Mouse (Mus musculus): ENCODE data around the gene Lyz2.
"Not testable (repeated sequence)": the region's sequence is repeated elsewhere in the genome, so short reads cannot be mapped to it uniquely, and the experiment has no call there.

Lyz2 gene

GRCm38 (mm10) chr10:117284578-117285520, 2.7 kb upstream of the Lyz2 start:
- DNase-seq (ENCODE audit: low spot score in 2 of 2), result no peak

GRCm38 (mm10) chr10:117283871-117284577, 1.9 kb upstream of the Lyz2 start:
- DNase-seq (ENCODE audit: low spot score in 2 of 2), result no peak

GRCm38 (mm10) chr10:117283196-117283595, 1.1 kb upstream of the Lyz2 start:
- DNase-seq (ENCODE audit: low spot score in 2 of 2), result not testable (repeated sequence)

GRCm38 (mm10) chr10:117282551-117282950, 430 bp upstream of the Lyz2 start:
- no peak for DNase-seq (ENCODE audit: low spot score in 2 of 2)

- no peak for DNase-seq (ENCODE audit: low spot score in 2 of 2)
Observed at GRCm38 (mm10) chr10:117281381-117281920, 670 bp downstream of the Lyz2 start.

GRCm38 (mm10) chr10:117280000-117280399, 2.1 kb downstream of the Lyz2 start:
- no peak for DNase-seq (ENCODE audit: low spot score in 2 of 2)

- DNase-seq (ENCODE audit: low spot score in 2 of 2), result not testable (repeated sequence)
Observed at GRCm38 (mm10) chr10:117278510-117278909, 3.6 kb downstream of the Lyz2 start.

GRCm38 (mm10) chr10:117277779-117278178, 4.3 kb downstream of the Lyz2 start:
- DNase-seq (ENCODE audit: low spot score in 2 of 2), result not testable (repeated sequence)

- no peak for DNase-seq (ENCODE audit: low spot score in 2 of 2)
Observed at GRCm38 (mm10) chr10:117275681-117276369, 6.3 kb downstream of the Lyz2 start.

- DNase-seq (ENCODE audit: low spot score in 2 of 2), result not testable (repeated sequence)
Observed at GRCm38 (mm10) chr10:117274645-117275044, 7.5 kb downstream of the Lyz2 start.

- DNase-seq (ENCODE audit: low spot score in 2 of 2), result no peak
Observed at GRCm38 (mm10) chr10:117272023-117272422, 10.1 kb downstream of the Lyz2 start.

- no peak for DNase-seq (ENCODE audit: low spot score in 2 of 2)
Observed at GRCm38 (mm10) chr10:117259870-117260269, 22.3 kb downstream of the Lyz2 start.

- DNase-seq (ENCODE audit: low spot score in 2 of 2), result no peak
Observed at GRCm38 (mm10) chr10:117238603-117239002, 43.5 kb downstream of the Lyz2 start, which contains the start of gene 9530003J23Rik. Gene 9530003J23Rik, minus strand, starts transcription at chr10:117238703.

- no peak for DNase-seq (ENCODE audit: low spot score in 2 of 2)
Observed at GRCm38 (mm10) chr10:117235866-117236265, 46.3 kb downstream of the Lyz2 start.

GRCm38 (mm10) chr10:117234825-117235224, 47.3 kb downstream of the Lyz2 start:
- no peak for DNase-seq (ENCODE audit: low spot score in 2 of 2)

GRCm38 (mm10) chr10:117229826-117230225, 52.3 kb downstream of the Lyz2 start:
- DNase-seq (ENCODE audit: low spot score in 2 of 2), result no peak

Measured in cerebellum, postnatal 4 days (tissue).